Mouse (Mus musculus): Measurements from ENCODE around the gene Auts2. TPM values are rescaled to one million over a fixed set of nuclear protein-coding genes. Genes with fewer than 3 reads are reported as not detected.

Auts2 gene
- total RNA-seq, 1 experiment = 9.9 TPM

DNA sequence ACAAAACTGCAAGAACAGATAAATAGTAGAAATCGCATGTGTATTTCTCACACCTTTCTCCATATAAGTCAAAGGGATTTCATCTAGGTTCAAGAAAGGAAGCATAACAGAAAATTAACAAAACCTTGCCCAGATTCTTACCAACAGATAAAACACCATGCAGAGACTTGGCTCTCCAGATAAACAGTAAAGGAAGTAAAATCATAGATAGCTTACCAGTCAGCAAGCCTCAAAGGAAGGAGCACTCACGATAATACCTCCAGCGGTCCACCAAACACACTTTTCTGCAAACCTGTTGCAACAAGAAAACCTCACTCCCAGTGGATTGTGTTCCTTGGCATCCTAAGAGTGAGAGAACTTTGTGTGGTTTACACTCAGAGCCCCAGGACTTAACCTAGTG is 147.2 kb downstream of the Auts2 start:
- TF ChIP-seq CHD2 (IDR thresholded peaks at IDR 0.05; ENCODE audit: low read depth, low read length) = no peak
- TF ChIP-seq ZNF384 (IDR thresholded peaks at IDR 0.05; ENCODE audit: low read depth, low read length) = no peak
- TF ChIP-seq ZC3H11A (IDR thresholded peaks at IDR 0.05; ENCODE audit: borderline replicate concordance, low read depth, low read length) = no peak
- peaks cover 0 to 2% of the 10 kb centered on the region in 2 experiments; a peak in 2 of 4 replicates for H3K4me1 ChIP-seq (ENCODE audit: control insufficient read depth in 2 of 2, insufficient read depth in 2 of 2, low read length in 2 of 2, poor library complexity in 1 of 2)
- H3K9me3 ChIP-seq (ENCODE audit: control insufficient read depth, insufficient read depth, low read depth, low read length) = no peaks in the 10 kb centered on the region
- H3K36me3 ChIP-seq (ENCODE audit: control insufficient read depth, insufficient read depth, low read length, poor library complexity, severe bottlenecking) = no peaks in the 10 kb centered on the region
- in situ Hi-C loops (cut with MboI; ENCODE audit: low sequenced_read_pairs in 2 of 2, unreplicated experiment in 2 of 2) = no loop called here
- DNase-seq (ENCODE audit: low read depth, low spot score) = no peak
- no peak overlapping the region for H3K4me3 ChIP-seq (ENCODE audit: insufficient read depth in 1 of 2, low read depth in 1 of 2, low read length in 2 of 2, poor library complexity in 1 of 2, severe bottlenecking in 1 of 2)
- no peak overlapping the region for H3K9ac ChIP-seq (ENCODE audit: insufficient read depth, low read depth, low read length, poor library complexity, severe bottlenecking)
- H3K27ac ChIP-seq (ENCODE audit: insufficient read depth, low read depth, low read length, poor library complexity, severe bottlenecking) = no peak overlapping the region

GRCm38 (mm10) chr5:132394800-132395575 is 148.2 kb downstream of the Auts2 start:
- H3K4me3 ChIP-seq (ENCODE audit: insufficient read depth in 1 of 2, low read depth in 1 of 2, low read length in 2 of 2, poor library complexity in 1 of 2, severe bottlenecking in 1 of 2) = no peak overlapping the region
- DNase-seq (ENCODE audit: low read depth, low spot score) = no peak
- H3K27ac ChIP-seq (ENCODE audit: insufficient read depth, low read depth, low read length, poor library complexity, severe bottlenecking) = no peak overlapping the region

GRCm38 (mm10) chr5:132391831-132392763 is 151.0 kb downstream of the Auts2 start:
- TF ChIP-seq HCFC1 (IDR thresholded peaks at IDR 0.05; ENCODE audit: borderline replicate concordance, insufficient read depth, low read length) (no peak), ZNF384 (IDR thresholded peaks at IDR 0.05; ENCODE audit: low read depth, low read length) (no peak), CHD2 (IDR thresholded peaks at IDR 0.05; ENCODE audit: low read depth, low read length) (no peak), ZC3H11A (IDR thresholded peaks at IDR 0.05; ENCODE audit: borderline replicate concordance, low read depth, low read length) (no peak), MAFK (IDR thresholded peaks at IDR 0.05; ENCODE audit: insufficient read depth, low read depth, low read length) (no peak)
- Histone ChIP-seq H3K36me3 (ENCODE audit: control insufficient read depth, insufficient read depth, low read length, poor library complexity, severe bottlenecking) (no peaks in the 10 kb centered on the region), H3K9me3 (ENCODE audit: control insufficient read depth, insufficient read depth, low read depth, low read length) (no peaks in the 10 kb centered on the region), H3K4me3 (ENCODE audit: insufficient read depth in 1 of 2, low read depth in 1 of 2, low read length in 2 of 2, poor library complexity in 1 of 2, severe bottlenecking in 1 of 2) (no peak overlapping the region), H3K4me1 (ENCODE audit: control insufficient read depth in 2 of 2, insufficient read depth in 2 of 2, low read length in 2 of 2, poor library complexity in 1 of 2) (no peaks in the 10 kb centered on the region; a peak in 1 of 4 replicates), H3K9ac (ENCODE audit: insufficient read depth, low read depth, low read length, poor library complexity, severe bottlenecking) (no peak overlapping the region), H3K27ac (ENCODE audit: insufficient read depth, low read depth, low read length, poor library complexity, severe bottlenecking) (no peak overlapping the region)
- no peak for DNase-seq (ENCODE audit: low read depth, low spot score)
- in situ Hi-C loops (cut with MboI; ENCODE audit: low sequenced_read_pairs in 2 of 2, unreplicated experiment in 2 of 2) = no loop called here

More at GRCm38 (mm10) chr5:132394800-132395575, 148.2 kb downstream of the Auts2 start:
- TF ChIP-seq CHD2 (IDR thresholded peaks at IDR 0.05; ENCODE audit: low read depth, low read length) (no peak), HCFC1 (IDR thresholded peaks at IDR 0.05; ENCODE audit: borderline replicate concordance, insufficient read depth, low read length) (no peak), ZC3H11A (IDR thresholded peaks at IDR 0.05; ENCODE audit: borderline replicate concordance, low read depth, low read length) (no peak), ZNF384 (IDR thresholded peaks at IDR 0.05; ENCODE audit: low read depth, low read length) (no peak), MAFK (IDR thresholded peaks at IDR 0.05; ENCODE audit: insufficient read depth, low read depth, low read length) (no peak)
- in situ Hi-C loops (cut with MboI; ENCODE audit: low sequenced_read_pairs in 2 of 2, unreplicated experiment in 2 of 2) = no loop called here
- H3K9ac ChIP-seq (ENCODE audit: insufficient read depth, low read depth, low read length, poor library complexity, severe bottlenecking) = no peak overlapping the region
- no peaks in the 10 kb centered on the region for H3K36me3 ChIP-seq (ENCODE audit: control insufficient read depth, insufficient read depth, low read length, poor library complexity, severe bottlenecking)
- no peaks in the 10 kb centered on the region for H3K9me3 ChIP-seq (ENCODE audit: control insufficient read depth, insufficient read depth, low read depth, low read length)
- peaks cover 0 to 2% of the 10 kb centered on the region in 2 experiments; a peak in 2 of 4 replicates for H3K4me1 ChIP-seq (ENCODE audit: control insufficient read depth in 2 of 2, insufficient read depth in 2 of 2, low read length in 2 of 2, poor library complexity in 1 of 2)

- Histone ChIP-seq H3K4me3 (ENCODE audit: insufficient read depth in 1 of 2, low read depth in 1 of 2, low read length in 2 of 2, poor library complexity in 1 of 2, severe bottlenecking in 1 of 2) (no peak overlapping the region), H3K36me3 (ENCODE audit: control insufficient read depth, insufficient read depth, low read length, poor library complexity, severe bottlenecking) (no peaks in the 10 kb centered on the region), H3K4me1 (ENCODE audit: control insufficient read depth in 2 of 2, insufficient read depth in 2 of 2, low read length in 2 of 2, poor library complexity in 1 of 2) (no peaks in the 10 kb centered on the region; a peak in 1 of 4 replicates), H3K9me3 (ENCODE audit: control insufficient read depth, insufficient read depth, low read depth, low read length) (no peaks in the 10 kb centered on the region), H3K27ac (ENCODE audit: insufficient read depth, low read depth, low read length, poor library complexity, severe bottlenecking) (no peak overlapping the region), H3K9ac (ENCODE audit: insufficient read depth, low read depth, low read length, poor library complexity, severe bottlenecking) (no peak overlapping the region)
- no peak for DNase-seq (ENCODE audit: low read depth, low spot score)
- TF ChIP-seq HCFC1 (IDR thresholded peaks at IDR 0.05; ENCODE audit: borderline replicate concordance, insufficient read depth, low read length) = no peak
- TF ChIP-seq MAFK (IDR thresholded peaks at IDR 0.05; ENCODE audit: insufficient read depth, low read depth, low read length) = no peak
- no peak for TF ChIP-seq ZC3H11A (IDR thresholded peaks at IDR 0.05; ENCODE audit: borderline replicate concordance, low read depth, low read length)
- no peak for TF ChIP-seq ZNF384 (IDR thresholded peaks at IDR 0.05; ENCODE audit: low read depth, low read length)
- no peak for TF ChIP-seq CHD2 (IDR thresholded peaks at IDR 0.05; ENCODE audit: low read depth, low read length)
- in situ Hi-C loops (cut with MboI; ENCODE audit: low sequenced_read_pairs in 2 of 2, unreplicated experiment in 2 of 2) = no loop called here
Observed at GRCm38 (mm10) chr5:132388746-132389145, 154.4 kb downstream of the Auts2 start.
